Mouse (Mus musculus): Measurements from ENCODE around the gene Cyth1. TPM values are rescaled to one million over a fixed set of nuclear protein-coding genes. Genes with fewer than 3 reads are reported as not detected.
A peak's percentile ranks its signal among the peaks of the same experiment; 100 is the strongest.

The Cyth1 gene
- polyA plus RNA-seq, 1 experiment from 2014 or later, result 6.1 TPM

DNA sequence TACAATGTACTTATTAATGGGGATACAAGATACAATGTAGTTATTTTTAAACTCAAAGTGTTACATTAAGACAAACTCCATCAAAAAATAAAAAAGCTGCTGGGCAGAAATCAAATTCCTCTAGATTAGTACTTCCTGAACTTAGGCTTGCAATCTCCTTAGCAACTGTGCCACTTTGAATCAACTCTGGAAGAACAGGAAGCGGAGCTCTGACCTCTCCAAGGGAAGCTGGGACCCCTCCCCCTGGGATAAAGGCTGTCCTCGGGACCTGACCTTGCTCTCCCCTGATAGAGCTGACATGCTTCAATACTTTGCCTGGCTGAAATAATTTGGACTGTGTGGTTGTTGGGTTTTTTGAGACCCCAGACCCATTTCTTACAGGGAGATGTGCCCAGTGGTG, 151.7 kb downstream of the Cyth1 start:
- WGBS, result 51% methylated on average over 2 of the region's 2 CpGs

DNA sequence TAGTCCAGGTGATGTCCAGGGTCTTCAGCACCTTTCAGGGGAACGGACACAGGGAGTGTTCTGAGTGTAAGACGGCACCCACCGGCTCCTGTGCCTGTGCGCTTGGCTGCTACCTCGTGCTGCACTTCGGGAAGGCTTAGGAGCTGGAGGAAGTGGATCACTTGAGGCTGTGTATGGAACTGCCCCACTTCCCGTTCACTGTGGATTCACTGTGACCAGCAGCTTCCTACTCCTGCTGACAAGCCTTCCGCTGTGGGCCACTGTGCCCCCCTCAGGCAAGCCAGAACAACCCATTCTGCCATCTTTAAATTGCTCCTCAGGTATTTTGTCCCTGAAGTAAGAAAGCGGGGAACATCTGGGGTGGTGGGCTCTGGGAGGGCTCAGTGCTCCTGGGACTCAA, 153.4 kb downstream of the Cyth1 start:
- Histone ChIP-seq H3K27ac (ENCODE audit: low read depth, low read length) (no peak overlapping the region), H3K36me3 (ENCODE audit: control insufficient read depth, insufficient read depth, low read length) (no peaks in the 10 kb centered on the region), H3K27me3 (replicated peaks; ENCODE audit: control insufficient read depth, insufficient read depth, low read length) (no peaks in the 10 kb centered on the region), H3K9me3 (ENCODE audit: control insufficient read depth, low read length) (no peaks in the 10 kb centered on the region), H3K4me2 (no peak overlapping the region), H3K4me1 (replicated peaks; ENCODE audit: control insufficient read depth, insufficient read depth, low read length) (no peaks in the 10 kb centered on the region), H3K9ac (ENCODE audit: low read depth, low read length) (no peak overlapping the region), H3K4me3 (ENCODE audit: low read depth, low read length) (no peak overlapping the region)
- WGBS, result 73% methylated on average over 9 of the region's 9 CpGs
- ATAC-seq (replicated peaks; ENCODE audit: low FRiP score) (no peak), DNase-seq (ENCODE audit: low spot score) (no peak)

More for the DNA sequence above, 151.7 kb downstream of the Cyth1 start:
- no peaks in the 10 kb centered on the region for H3K27me3 ChIP-seq (replicated peaks; ENCODE audit: control insufficient read depth, insufficient read depth, low read length)
- no peaks in the 10 kb centered on the region for H3K4me1 ChIP-seq (replicated peaks; ENCODE audit: control insufficient read depth, insufficient read depth, low read length)
- H3K36me3 ChIP-seq (ENCODE audit: control insufficient read depth, insufficient read depth, low read length), result no peaks in the 10 kb centered on the region
- H3K9ac ChIP-seq (ENCODE audit: low read depth, low read length), result no peak overlapping the region
- no peak overlapping the region for H3K4me2 ChIP-seq
- H3K4me3 ChIP-seq (ENCODE audit: low read depth, low read length), result no peak overlapping the region
- ATAC-seq (replicated peaks; ENCODE audit: low FRiP score) (no peak), DNase-seq (ENCODE audit: low spot score) (no peak)
- H3K27ac ChIP-seq (ENCODE audit: low read depth, low read length), result no peak overlapping the region
- no peaks in the 10 kb centered on the region for H3K9me3 ChIP-seq (ENCODE audit: control insufficient read depth, low read length)

DNA sequence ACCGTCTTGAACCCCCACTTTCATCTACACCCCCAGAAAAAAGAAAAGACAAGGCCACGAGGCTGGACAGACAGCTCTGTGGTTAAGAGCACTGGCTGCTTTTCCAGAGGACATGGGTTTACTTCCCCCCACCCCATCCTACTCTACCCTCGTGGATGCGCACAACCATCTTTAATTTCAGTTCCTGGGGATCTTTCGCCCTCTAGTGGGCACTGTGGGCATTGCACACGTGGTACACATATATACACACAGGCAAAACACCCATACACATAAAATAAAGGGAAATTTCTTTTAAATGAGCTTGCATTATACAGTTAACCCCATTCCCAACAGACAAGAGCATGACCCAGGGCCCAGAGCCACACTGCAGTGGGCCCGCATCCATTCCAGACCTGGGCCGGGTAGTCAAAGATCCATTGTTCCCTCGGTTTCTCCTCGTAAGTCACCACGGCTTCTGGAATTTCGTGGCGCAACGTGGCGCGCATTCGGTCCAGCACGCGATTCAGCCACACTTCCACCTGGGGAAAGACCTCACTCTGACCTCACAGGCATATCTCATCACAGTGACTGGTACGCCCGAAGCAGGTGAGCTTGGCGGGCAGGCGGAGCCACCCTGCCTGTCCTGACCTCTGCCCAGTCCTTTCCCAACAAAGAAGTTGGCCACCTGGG, 157.3 kb downstream of the Cyth1 start:
- DNase-seq (ENCODE audit: low spot score) (no peak), ATAC-seq (replicated peaks; ENCODE audit: low FRiP score) (no peak)
- Histone ChIP-seq H3K9me3 (ENCODE audit: control insufficient read depth, low read length) (no peaks in the 10 kb centered on the region), H3K27me3 (replicated peaks; ENCODE audit: control insufficient read depth, insufficient read depth, low read length) (no peaks in the 10 kb centered on the region), H3K9ac (ENCODE audit: low read depth, low read length) (no peak overlapping the region), H3K36me3 (ENCODE audit: control insufficient read depth, insufficient read depth, low read length) (no peaks in the 10 kb centered on the region), H3K4me1 (replicated peaks; ENCODE audit: control insufficient read depth, insufficient read depth, low read length) (no peaks in the 10 kb centered on the region), H3K4me2 (no peak overlapping the region), H3K27ac (ENCODE audit: low read depth, low read length) (no peak overlapping the region), H3K4me3 (ENCODE audit: low read depth, low read length) (no peak overlapping the region)
- WGBS, result 80% methylated on average over 23 of the region's 23 CpGs

DNA sequence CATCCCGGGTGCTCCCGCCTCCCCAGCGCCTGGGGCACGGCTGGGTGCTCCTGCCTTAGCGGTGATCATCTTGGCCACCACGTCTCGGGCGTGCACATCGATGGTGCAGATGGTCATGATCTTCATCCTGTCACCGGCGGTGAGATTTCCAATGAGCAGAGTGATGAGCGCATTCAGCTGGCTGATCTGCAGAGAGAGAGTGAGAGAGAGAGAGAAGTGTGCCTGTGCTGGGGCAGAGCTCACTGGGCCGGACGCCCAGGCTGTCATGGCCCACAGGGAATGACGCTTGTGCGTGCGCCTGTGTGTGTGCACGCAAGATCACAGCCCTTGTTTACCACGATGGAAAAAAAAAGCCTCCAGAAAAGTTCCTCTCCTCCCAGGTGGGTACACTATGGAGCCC, 159.5 kb downstream of the Cyth1 start:
- WGBS, result 81% methylated on average over 19 of the region's 19 CpGs
- H3K4me2 ChIP-seq, result no peak overlapping the region
- H3K27me3 ChIP-seq (replicated peaks; ENCODE audit: control insufficient read depth, insufficient read depth, low read length), result no peaks in the 10 kb centered on the region
- no peaks in the 10 kb centered on the region for H3K36me3 ChIP-seq (ENCODE audit: control insufficient read depth, insufficient read depth, low read length)
- no peak overlapping the region for H3K9ac ChIP-seq (ENCODE audit: low read depth, low read length)
- no peak for DNase-seq (ENCODE audit: low spot score)
- ATAC-seq (replicated peaks; ENCODE audit: low FRiP score), result no peak
- H3K4me1 ChIP-seq (replicated peaks; ENCODE audit: control insufficient read depth, insufficient read depth, low read length), result peaks cover 9% of the 10 kb centered on the region
- no peak overlapping the region for H3K4me3 ChIP-seq (ENCODE audit: low read depth, low read length)
- no peak overlapping the region for H3K27ac ChIP-seq (ENCODE audit: low read depth, low read length)
- H3K9me3 ChIP-seq (ENCODE audit: control insufficient read depth, low read length), result no peaks in the 10 kb centered on the region

DNA sequence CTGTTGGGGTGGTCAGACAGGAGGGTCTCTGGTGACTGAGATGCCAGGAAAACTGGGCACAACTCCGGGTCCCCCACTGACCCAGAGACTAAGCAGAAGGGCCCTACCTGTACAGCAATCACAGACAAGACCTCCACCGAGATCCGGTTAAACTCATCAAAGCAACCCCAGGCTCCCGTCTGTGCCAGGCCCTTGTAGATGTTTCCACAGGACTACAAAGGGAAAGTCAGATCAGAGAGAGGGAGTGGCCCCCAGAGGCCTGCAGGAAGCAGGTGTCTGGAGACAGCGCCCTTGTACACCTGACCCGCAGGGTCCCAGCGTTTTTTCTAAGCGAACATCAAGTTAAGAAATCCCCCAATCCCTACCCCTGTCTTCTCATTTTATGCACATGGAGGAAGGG, 162.4 kb downstream of the Cyth1 start:
- ATAC-seq (replicated peaks; ENCODE audit: low FRiP score), result no peak
- WGBS, result 73% methylated on average over 8 of the region's 8 CpGs

DNA sequence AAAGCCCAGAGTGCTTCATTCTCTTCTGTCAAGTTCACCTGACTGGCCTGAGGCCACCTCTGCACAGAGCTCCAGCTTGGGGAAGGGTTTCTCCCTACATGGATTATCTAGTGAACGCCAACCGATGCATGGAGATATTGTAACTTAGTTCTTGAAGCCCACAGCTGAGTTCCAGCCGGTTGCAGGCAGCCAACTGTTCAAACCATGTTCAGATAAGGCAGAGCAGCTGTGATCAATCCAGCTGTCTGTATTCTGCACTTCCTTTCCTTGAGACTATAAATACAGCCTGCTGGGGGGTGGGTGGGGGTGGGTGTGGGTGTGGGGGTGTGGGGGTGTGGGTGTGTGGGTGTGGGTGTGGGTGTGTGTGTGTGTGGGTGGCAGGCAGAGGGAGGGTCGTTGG, 163.2 kb downstream of the Cyth1 start:
- no peak for ATAC-seq (replicated peaks; ENCODE audit: low FRiP score)
- no peaks in the 10 kb centered on the region for H3K9me3 ChIP-seq (ENCODE audit: control insufficient read depth, low read length)
- no peaks in the 10 kb centered on the region for H3K36me3 ChIP-seq (ENCODE audit: control insufficient read depth, insufficient read depth, low read length)
- H3K4me3 ChIP-seq (ENCODE audit: low read depth, low read length), result no peak overlapping the region
- H3K4me1 ChIP-seq (replicated peaks; ENCODE audit: control insufficient read depth, insufficient read depth, low read length), result peaks cover 9% of the 10 kb centered on the region
- H3K4me2 ChIP-seq, result no peak overlapping the region
- 35% methylated on average over 4 of the region's 4 CpGs for WGBS
- no peak for DNase-seq (ENCODE audit: low spot score)
- H3K27ac ChIP-seq (ENCODE audit: low read depth, low read length), result no peak overlapping the region
- H3K9ac ChIP-seq (ENCODE audit: low read depth, low read length), result no peak overlapping the region
- H3K27me3 ChIP-seq (replicated peaks; ENCODE audit: control insufficient read depth, insufficient read depth, low read length), result no peaks in the 10 kb centered on the region

More for the DNA sequence above, 162.4 kb downstream of the Cyth1 start:
- no peak for DNase-seq (ENCODE audit: low spot score)
- Histone ChIP-seq H3K4me2 (no peak overlapping the region), H3K36me3 (ENCODE audit: control insufficient read depth, insufficient read depth, low read length) (no peaks in the 10 kb centered on the region), H3K4me1 (replicated peaks; ENCODE audit: control insufficient read depth, insufficient read depth, low read length) (peaks cover 9% of the 10 kb centered on the region), H3K9ac (ENCODE audit: low read depth, low read length) (no peak overlapping the region), H3K4me3 (ENCODE audit: low read depth, low read length) (no peak overlapping the region), H3K27me3 (replicated peaks; ENCODE audit: control insufficient read depth, insufficient read depth, low read length) (no peaks in the 10 kb centered on the region), H3K27ac (ENCODE audit: low read depth, low read length) (no peak overlapping the region), H3K9me3 (ENCODE audit: control insufficient read depth, low read length) (no peaks in the 10 kb centered on the region)

DNA sequence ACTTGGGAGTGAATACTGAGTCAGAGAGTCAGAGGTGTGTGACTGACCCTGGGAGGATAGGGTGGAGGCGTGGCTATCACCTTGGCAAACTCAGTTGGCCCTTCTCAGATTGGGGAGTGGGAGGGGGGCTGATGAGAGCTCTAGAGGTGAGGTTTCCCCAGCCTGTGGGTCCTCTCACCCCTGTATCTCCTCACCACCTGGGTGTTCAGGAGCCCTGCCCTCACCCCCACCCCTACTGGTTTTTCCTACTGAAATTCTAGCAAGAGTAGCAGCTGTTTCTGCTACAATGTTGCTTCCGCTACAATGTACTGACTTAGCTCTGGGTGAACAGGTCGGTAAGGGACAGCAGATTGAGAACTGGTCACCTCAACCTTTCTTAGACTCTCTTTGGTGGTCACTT, 164.1 kb downstream of the Cyth1 start:
- Histone ChIP-seq H3K9ac (ENCODE audit: low read depth, low read length) (no peak overlapping the region), H3K4me2 (no peak overlapping the region), H3K4me3 (ENCODE audit: low read depth, low read length) (no peak overlapping the region), H3K9me3 (ENCODE audit: control insufficient read depth, low read length) (no peaks in the 10 kb centered on the region), H3K4me1 (replicated peaks; ENCODE audit: control insufficient read depth, insufficient read depth, low read length) (peaks cover 9% of the 10 kb centered on the region), H3K27ac (ENCODE audit: low read depth, low read length) (no peak overlapping the region), H3K36me3 (ENCODE audit: control insufficient read depth, insufficient read depth, low read length) (no peaks in the 10 kb centered on the region), H3K27me3 (replicated peaks; ENCODE audit: control insufficient read depth, insufficient read depth, low read length) (no peaks in the 10 kb centered on the region)
- 78% methylated on average over 3 of the region's 3 CpGs for WGBS
- DNase-seq (ENCODE audit: low spot score) (no peak), ATAC-seq (replicated peaks; ENCODE audit: low FRiP score) (no peak)

DNA sequence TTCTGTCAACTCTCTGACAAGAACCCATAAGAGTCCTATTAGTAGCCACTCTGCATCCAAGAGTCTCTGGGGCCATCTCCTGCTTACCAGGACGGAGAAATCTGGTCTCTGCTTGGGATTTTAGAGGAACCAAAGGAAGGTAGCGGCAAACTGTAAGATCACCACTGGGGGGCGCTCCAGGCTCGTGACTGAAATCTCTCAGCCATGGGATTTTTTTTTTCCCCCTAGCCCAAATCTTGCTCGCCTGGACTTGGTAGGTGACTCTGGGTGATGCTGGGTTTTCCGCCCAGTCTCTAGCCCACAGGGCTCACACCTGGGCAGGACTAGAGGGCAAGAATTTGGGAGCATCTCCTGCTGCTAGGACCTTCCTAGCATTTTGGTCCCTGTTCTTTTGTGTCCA, 164.6 kb downstream of the Cyth1 start:
- Histone ChIP-seq H3K27ac (ENCODE audit: low read depth, low read length) (no peak overlapping the region), H3K9me3 (ENCODE audit: control insufficient read depth, low read length) (no peaks in the 10 kb centered on the region), H3K27me3 (replicated peaks; ENCODE audit: control insufficient read depth, insufficient read depth, low read length) (no peaks in the 10 kb centered on the region), H3K9ac (ENCODE audit: low read depth, low read length) (no peak overlapping the region), H3K36me3 (ENCODE audit: control insufficient read depth, insufficient read depth, low read length) (no peaks in the 10 kb centered on the region), H3K4me3 (ENCODE audit: low read depth, low read length) (no peak overlapping the region), H3K4me1 (replicated peaks; ENCODE audit: control insufficient read depth, insufficient read depth, low read length) (peaks cover 9% of the 10 kb centered on the region), H3K4me2 (no peak overlapping the region)
- WGBS, result 6% methylated on average over 6 of the region's 6 CpGs
- no peak for ATAC-seq (replicated peaks; ENCODE audit: low FRiP score)
- peak; percentile 75 for DNase-seq (ENCODE audit: low spot score)

DNA sequence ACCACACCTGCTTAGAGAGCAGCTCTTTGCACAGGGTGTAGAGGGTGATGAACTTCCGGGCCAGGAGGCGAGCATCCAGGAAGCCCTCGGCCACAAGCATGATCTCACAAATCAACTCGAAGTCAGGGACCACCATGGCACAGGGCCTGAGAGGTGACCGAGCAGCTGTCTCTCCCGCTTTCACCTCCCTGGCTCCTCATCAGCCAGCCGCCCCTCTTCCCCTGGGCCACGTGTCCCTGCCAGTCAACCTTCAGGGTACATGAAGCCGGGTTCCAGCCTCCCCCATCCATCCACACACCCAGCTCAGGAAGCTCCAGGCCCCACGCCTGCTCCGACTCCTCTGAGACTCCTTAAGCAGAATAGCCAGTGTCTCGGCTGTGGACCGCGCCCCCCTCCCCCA, 166.1 kb downstream of the Cyth1 start:
- DNase-seq (ENCODE audit: low spot score) (no peak), ATAC-seq (replicated peaks; ENCODE audit: low FRiP score) (no peak)
- H3K4me3 ChIP-seq (ENCODE audit: low read depth, low read length), result no peak overlapping the region
- H3K9ac ChIP-seq (ENCODE audit: low read depth, low read length), result no peak overlapping the region
- H3K27me3 ChIP-seq (replicated peaks; ENCODE audit: control insufficient read depth, insufficient read depth, low read length), result no peaks in the 10 kb centered on the region
- H3K27ac ChIP-seq (ENCODE audit: low read depth, low read length), result no peak overlapping the region
- no peaks in the 10 kb centered on the region for H3K36me3 ChIP-seq (ENCODE audit: control insufficient read depth, insufficient read depth, low read length)
- no peak overlapping the region for H3K4me2 ChIP-seq
- peaks cover 9% of the 10 kb centered on the region for H3K4me1 ChIP-seq (replicated peaks; ENCODE audit: control insufficient read depth, insufficient read depth, low read length)
- no peaks in the 10 kb centered on the region for H3K9me3 ChIP-seq (ENCODE audit: control insufficient read depth, low read length)
- 84% methylated on average over 14 of the region's 14 CpGs for WGBS

Data from liver, embryonic 11.5 days (tissue).